Mouse (Mus musculus) lung, adult 2 months (tissue): ENCODE results near the gene Cldn3.

Experiments
- CTCF ChIP-seq: fragments of 200-500 bp; IDR thresholded peaks from 2 replicates; pipeline ENCODE4 v1.5.1; 2011; ENCODE audit warnings: mild to moderate bottlenecking, low read length, control low read depth; ENCODE audit not compliant: insufficient read depth
- POLR2A ChIP-seq: fragments of 200-500 bp; IDR thresholded peaks from 2 replicates; pipeline ENCODE4 v1.6.1; 2011; ENCODE audit warnings: low read depth, mild to moderate bottlenecking, control low read depth, low read length, borderline replicate concordance; ENCODE audit errors: extremely low read depth

- TF ChIP-seq POLR2A (no peak), CTCF (no peak)
Measured at GRCm38 (mm10) chr5:134941472-134942209, 44.4 kb upstream of the Cldn3 start.
